Mouse (Mus musculus) cerebellum, adult (tissue): Measurements from ENCODE around the gene Fat2.

Source experiments
- ATAC-seq: cut with Nextera tagmentation; 2 replicates; pipeline ENCODE4 v1.9.2; 2017; ENCODE audit warnings: mild to moderate bottlenecking, moderate library complexity, mixed read lengths; ENCODE audit not compliant: insufficient number of reproducible peaks, low FRiP score, low TSS enrichment

Gene Fat2

DNA sequence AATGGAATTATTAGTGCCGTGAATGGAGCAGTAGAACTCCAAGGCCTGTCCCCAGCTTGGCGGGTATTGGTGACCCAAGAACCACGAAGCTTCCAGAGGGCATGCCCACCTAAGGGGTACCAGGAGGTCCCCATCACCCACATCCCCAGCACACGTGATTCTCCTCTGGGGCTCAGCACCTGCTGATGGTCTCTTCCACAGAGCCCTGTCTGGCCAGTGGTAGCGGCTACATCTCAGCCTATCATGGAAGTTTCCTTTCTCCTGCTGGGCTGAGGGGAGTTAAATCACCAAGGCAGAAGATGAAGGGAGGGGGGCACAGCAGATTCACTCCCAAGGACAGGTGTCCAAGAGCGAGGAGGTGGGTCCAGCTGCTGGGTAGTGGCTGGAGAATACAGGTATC is 2.3 kb downstream of the Fat2 start:
- ATAC-seq = no peak

DNA sequence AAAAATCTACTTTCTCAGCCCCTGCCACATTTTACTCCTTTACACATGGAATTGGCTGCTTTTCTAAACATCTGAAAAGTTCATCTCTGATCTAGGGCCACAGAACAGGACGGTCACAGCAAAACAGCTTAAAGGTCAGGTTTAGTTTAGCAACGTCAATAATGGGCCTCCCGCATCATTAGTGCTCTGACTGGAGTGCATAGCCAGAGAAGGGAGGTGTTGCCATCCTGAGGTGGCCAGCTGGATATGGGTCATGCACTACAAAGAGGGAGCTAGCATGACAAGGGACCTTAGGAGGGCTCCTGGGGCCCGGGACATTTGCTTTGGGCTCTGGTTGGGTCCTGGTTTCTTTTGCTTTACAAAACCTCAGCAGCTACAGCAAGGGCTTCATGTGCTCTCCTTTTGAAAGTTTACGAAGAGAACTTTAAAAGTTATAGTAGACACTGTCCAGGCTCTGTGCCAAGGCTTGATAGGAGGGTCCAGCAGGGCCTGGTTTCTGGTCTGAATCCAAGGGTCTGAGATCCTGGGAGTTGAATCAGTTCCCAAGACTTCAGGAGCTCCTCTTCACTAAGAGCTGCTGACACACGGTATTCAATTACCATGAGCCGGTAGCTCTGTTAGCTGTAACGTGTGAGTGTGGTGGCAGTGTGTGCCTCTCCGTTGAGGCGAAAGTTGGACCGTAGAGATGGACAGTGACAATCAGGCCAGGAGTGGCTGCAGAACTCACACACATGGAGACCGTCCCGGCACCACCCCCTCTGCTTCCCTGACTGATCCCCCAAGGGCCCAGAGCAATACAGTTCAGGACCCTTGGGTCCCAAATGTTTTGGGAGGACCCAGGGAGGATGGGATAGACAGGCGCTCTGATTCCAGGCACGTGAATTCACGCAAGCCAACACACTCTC is 6.2 kb downstream of the Fat2 start:
- ATAC-seq = no peak

DNA sequence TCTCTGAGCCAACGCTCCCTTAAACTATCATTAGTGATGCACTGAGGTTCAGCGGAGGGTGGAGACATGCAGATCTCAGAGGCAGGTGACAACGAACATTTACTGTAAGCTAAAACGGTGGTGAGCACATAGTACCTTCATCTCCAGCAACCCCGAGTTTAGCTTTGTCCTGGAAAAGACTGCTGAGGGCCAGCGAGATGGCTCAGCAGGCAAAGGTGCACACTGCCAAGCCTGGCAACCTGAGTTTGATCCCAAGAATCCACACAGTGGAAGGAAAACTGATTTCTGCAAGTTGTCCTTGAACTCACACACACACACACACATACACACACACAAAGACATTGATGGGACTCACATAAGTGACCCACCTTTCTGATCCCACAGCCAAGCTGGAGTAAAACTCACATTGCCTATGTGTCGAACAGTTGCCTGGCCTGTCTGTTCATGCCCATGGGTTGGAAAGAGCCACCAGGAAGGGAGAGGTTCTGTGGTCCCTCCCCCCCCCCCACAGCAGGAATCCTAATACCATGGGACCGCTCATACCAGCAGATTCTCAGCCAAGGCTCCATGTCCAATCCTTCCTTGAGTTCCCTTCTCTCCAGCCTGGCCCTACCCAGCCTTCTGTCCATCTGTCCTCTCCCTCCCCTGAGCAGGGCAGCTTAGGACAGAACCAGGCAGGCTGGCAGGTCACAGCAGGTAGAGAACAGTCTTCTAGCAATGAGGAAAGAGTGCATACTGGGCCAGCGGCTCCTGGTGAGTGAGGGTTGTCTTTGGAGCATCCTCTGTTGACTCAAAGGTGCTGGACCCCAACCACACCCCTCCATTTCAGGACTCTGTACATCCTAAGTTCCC is 8.6 kb downstream of the Fat2 start:
- ATAC-seq = peak; percentile 77; the same call in 1 of the 2 replicates

DNA sequence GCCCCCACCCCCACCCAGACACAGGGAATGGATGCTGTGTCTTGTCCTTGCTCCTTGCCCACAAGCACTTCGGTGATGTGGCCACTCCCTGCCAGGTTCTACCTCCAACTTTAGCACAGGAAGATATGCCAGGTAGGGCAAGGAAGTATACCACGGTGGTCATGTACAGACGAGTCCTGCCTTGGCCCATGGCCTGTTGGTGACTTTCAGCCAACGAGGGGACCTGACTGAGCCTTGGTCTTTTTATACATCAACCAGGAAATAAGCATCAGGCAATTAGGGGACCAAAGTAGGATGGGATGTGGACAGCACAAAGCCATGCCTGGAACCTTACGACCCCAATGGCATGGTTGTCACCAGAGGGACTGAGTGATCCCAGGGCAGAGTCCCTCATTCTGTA is 9.3 kb downstream of the Fat2 start:
- ATAC-seq = no peak

DNA sequence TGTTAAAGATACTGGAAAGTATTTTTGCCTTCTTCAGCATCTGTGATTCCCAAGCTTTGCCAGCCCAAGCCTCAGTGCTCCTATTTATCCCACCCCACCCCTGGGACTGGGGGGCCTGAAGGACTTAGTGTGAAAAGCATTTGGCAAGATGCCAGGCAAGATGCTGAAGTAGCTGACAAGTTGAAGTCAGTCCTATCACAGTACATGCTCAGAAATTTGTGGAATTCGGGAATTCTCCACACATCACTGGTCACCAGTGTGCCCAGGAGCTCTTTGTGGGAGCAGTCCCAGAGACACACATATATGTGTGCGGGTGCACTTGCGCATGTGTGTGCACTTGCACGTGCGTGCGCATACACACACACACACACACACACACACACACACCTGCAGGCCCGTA is 10.2 kb downstream of the Fat2 start:
- no peak for ATAC-seq

DNA sequence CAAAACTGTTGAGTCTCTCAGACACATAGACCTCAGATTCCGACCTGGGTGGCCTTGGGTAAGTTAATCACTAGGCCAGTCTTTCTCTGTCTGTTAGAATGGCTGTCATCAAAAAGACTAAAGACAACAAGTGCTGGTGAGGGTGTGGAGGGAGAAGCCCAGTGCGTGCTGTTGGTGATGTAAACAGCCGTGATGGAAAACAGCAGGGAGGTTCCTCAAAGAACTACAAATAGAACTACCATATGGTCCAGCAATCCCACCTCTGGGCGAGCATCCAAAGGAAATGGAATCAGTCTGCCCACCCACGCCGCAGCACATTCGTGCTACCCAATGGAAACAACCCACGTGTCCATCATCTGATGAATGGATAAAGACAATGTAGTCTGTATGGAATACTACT is 12.5 kb downstream of the Fat2 start:
- peak; percentile 72; the same call in 1 of the 2 replicates for ATAC-seq

DNA sequence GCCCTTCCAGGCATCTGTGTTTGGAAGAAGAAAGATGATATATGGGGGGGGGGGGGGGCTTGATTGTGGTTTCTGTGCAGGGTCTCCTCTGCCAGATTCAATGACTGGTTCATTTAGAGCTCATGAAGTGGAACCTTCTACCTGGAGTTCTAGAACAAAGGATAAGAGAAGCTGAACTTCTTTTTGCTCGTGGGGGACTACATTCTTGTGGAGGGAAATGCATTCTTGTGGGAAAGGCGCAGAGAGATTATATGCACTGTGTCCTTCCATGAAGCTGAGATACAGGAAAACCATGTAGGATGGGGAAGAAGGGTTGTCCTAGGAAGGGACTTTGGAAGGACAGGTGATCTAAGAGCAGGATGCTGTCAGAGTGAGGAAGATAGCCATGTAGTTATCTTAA is 15.4 kb downstream of the Fat2 start:
- ATAC-seq = no peak

DNA sequence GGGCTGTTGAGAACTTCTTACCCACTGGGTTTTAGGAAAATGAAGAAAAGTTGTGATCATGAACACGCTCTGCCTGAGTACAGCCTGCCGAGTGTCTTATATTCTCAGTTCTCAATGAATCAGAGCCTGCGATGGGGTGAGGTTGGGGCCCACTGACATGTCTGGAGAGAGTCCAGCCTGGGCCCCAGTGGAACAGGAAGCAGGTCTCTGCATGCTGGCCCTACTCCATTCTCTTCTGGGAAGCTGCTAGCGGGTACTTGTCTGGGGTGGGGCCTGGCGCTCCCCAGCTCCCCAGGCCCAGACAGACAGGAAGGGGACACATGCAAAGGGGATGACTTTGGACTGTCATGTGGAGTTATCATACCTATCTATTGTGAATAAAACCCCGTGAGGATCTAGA is 20.4 kb downstream of the Fat2 start:
- no peak for ATAC-seq

DNA sequence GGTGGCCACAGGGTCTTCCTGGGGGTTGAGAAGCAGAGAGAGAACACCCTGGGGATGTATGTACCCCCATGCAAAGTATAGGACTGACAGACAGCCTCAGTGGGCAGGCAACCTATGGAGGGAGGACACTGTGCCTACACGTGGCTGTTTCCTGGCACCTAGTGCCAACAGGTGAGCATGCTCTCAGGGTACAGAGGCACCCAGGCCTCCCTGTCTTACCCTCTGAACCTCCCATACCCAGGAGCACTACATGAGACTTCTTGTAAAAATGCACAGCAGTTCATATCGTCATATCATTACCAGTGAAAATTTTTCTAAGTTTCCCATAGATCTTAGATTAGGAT is 21.7 kb downstream of the Fat2 start:
- ATAC-seq = no peak

DNA sequence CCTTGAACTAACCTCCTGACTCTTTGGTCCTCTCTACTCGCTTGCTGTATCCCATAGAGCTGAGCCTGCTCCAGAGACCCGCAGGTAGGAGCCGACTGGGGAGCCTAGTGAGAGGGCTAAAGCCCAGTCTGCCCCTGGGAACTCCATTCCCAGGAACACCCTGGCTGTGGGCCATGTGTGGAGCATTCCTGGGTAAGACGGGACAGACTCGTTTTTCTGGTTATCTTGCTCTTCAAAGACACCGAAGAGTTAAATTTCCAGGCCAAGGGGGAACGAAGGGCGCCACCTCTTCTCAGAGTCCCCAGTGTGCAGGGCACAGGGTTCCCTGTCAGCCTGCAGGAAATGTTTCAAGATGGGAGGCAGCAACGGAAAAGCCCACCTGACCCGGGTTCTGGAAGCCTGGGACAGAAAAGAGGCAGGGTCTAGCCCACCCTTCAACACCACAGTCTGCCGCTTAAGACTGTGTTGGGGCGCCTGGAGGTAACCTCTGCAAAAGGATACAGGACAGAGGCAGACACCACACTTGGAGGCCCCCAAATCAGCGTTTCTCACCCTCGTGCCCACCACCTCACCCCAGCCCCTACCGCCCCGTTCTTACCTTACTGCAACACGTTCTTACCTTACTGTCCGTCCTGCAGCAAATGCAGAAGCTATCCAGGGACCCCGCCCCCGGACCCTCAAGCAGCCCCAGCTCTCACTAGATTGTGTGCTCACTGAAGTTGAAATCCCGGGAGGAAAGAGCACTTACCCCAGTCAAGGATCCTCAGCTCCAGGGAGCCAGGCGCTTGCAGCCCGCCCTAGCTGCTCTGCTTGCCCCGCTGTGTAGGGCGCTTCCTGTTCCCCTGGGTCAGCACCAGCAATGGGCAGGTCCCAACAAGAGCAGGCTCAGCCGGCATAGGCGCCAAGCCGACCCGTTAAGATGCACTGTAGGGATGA is 22.3 kb downstream of the Fat2 start:
- ATAC-seq = no peak

DNA sequence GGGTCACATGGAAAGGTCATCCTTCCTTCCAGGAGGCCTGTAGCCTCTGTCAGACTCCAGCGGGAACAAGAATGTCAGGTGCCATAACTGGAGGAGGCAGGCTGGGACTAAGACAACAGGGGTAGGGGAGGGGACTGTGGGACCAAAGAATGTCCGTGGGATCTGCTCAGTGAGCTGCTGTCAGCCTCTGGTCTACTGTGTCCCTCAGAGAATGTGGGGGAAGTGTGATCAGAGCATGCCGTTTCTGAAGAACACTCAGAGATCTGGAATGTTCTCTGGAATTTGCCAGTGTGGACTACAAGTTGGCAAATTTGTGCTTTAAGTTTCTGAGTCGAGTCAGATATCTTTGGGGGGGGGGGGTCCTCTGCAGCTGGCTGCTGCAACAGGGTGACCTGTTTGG is 34.0 kb downstream of the Fat2 start:
- no peak for ATAC-seq

DNA sequence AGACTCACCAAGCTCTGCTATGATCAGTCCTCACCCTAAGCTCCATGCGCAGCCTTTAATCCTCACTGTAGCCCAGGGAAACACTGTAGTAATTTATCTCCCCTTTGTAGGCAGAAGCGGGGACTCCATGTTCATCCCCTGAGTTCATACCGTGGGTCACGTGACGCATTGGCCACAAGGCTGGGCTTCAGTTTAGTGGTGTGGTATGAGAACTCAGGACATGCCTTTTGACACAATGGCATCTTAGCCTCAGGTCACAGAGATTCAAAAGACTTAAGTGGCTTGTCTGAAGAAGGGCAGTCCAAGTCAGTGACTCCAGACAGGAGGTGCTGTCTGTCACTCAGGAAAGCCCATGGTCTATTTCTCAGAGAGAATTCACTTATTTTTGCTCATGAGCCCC is 43.2 kb downstream of the Fat2 start:
- no peak for ATAC-seq

DNA sequence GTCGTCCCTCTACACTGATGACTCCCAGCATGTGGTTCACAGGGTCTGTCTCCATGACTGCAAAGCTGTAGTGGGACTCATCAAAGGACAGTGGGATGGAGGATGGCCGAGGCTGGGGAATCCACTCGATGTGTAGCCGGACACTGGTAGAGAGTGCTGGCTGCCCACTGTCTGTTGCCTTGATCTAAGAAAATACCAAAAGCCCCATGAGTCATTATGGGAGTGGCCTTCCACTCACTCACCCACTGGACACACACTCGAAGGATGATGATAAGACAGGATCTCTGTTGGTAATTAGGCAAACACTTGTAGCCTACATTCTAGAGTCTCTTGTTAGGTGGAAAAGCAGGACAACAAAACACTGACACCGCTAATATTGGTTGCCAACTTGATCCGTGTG is 44.5 kb downstream of the Fat2 start:
- no peak for ATAC-seq

DNA sequence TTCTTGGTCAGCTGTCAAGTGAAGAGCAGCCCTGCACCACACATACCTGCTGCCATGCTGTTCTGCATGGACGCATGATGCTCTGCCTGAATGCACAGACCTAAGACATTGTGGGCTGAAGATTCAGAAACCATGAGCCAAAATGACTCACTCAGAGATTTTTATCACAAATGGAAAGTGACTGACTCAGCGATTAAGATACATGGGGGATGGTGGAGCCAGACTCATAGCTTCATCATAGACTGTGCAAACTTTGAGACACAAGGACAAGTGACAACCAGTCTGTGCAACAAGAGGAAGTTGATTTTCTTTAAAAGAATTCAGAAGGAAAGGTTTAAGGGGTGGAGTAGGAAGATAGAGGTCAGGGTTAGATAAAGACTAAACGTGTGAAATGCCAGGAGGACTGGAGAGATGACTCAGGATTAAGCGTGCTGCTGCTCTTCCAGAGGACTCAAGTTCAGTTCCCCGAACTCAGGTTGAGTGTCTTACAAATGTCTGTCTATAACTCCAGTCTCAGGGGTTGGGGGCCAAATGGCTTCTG is 46.4 kb downstream of the Fat2 start:
- ATAC-seq = no peak

DNA sequence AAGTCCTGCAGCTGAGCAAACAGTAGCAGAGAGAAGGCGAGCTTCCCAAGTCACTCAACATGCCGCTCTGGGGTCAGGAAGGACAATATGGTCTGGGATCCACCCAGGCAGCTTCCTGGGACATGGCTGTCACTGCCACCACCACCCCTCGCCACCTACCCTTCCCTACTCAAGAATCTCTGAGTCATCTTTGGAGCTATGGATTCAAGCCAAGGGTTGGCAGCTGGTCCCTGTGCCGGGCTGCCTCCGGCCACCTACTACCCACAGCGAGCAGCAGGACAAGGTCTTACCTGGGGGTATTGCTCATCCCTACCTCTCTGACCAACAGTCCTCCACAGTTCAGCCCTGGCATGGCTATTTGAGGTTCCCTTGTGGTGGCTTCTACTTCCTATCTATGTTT is 61.6 kb downstream of the Fat2 start:
- ATAC-seq = peak; percentile 72; the same call in 1 of the 2 replicates

DNA sequence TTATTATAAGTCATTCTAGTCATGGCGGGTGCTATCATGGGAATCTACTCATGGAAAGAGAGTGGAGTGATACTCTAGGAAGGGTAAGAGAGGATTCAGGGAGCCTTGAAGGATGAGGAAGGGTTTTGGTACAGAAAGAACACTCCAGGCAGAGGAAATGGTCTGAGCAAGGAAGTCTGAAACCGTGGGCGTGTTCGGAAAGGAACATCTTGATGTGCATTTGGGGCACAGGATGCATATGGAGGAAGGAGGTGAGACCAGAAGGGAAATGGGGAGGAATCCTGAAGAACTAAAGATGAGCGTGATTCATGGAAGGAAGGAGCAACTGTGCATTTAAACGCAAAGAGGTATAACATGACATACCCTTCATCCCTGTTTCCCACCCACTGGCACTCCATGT is 67.8 kb downstream of the Fat2 start:
- ATAC-seq = no peak

DNA sequence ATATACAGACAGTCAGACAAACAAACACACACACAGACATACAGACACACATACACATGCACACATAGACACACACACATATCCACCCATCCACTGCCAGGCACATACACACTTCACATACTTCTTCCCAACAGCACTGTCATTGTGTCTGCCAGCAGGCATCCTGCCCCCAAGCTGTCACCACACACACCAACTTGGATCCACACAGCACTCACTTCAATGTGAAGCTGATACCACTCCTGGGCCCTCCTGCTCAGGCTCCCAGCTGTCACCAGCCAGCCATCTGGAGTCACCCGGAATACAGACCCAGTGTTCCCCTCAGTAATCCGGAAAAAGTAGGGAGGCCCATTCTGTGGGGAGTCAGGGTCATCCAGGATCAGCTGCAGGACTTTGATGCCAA is 70.7 kb downstream of the Fat2 start:
- no peak for ATAC-seq

DNA sequence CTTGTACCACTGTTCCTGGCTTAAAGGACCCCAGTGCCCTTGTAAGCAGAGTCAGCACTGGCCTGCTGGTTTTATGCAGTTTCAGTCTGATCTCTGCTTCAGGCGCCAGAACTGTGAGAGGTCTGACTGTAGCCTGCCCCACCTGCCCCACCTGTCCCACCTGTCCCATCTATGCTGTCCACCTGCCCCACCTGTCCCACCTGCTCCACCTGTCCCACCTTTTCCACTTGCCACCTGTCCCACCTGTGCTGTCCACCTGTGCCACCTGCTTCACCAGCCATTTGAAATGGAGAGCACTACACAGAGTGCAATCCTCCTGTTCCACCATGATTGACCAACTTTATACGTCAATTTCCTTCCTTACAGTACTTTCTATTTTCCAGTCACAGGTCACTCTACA is 72.0 kb downstream of the Fat2 start:
- no peak for ATAC-seq

DNA sequence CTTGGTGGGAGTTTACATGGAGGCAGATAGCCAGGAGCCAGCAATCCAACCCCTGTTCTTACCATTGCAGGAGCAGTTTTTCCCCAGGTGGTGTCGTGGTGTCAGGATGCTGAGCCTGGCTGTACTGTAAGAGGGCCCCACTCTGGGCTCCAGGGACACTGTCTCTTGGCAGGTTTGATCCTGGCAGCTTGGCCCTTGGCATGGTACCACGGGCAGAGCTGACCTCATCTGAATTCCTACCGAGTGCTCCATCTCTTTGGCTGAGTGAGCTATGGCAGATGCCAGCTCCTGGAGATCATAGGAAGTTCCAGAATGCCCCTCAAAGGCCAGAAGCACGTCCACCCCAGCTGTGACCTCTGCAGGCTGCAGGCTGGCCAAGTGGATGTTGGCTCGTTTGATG is 74.4 kb downstream of the Fat2 start:
- peak; percentile 88 for ATAC-seq

DNA sequence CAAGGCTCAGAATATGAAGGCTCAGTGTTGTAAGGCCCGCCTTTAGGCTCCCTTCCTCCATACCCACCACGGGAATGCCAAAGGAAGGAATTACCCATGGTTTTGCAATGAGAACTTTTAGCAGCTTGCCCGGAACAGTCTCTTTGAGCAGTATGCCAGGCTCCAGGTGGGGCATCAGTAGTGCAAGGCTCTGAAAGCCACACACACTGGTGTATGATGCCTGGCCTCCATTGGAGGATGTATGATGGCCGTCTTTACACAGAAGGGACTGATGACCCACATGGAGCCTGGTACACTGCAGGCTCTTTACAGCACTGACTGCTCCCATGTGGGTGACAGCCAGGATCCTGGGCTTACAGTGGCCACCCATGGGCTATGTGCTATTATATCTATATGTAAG is 75.3 kb downstream of the Fat2 start:
- ATAC-seq = no peak
